Mouse (Mus musculus): Measurements from ENCODE around the gene Serpina1a. TPM values are rescaled to one million over a fixed set of nuclear protein-coding genes. Genes with fewer than 3 reads are reported as not detected.

Gene Serpina1a
- 0.41 TPM in 1 of 2 replicates, not detected in the other for polyA plus RNA-seq (2015; fragmentation: Nextera tagmentation; extraction: Ambion mirVana)

GRCm38 (mm10) chr12:103863101-103863974, at the start of gene Serpina1a:
TSS of gene Serpina1a (minus strand) at chr12:103863562.

GRCm38 (mm10) chr12:103904837-103905340, 41.5 kb upstream of the Serpina1a start, which contains the start of gene Serpina1c:
TSS of gene Serpina1c (minus strand) at chr12:103904887.

GRCm38 (mm10) chr12:103830273-103830672, 33.1 kb downstream of the Serpina1a start, which contains the start of gene Serpina1b:
TSS of gene Serpina1b (minus strand) at chr12:103830373.

Other genes starting within 250 kb of the Serpina1a start
- 0.08 and 0.09 TPM in 2 replicates for gene Serpina10, start 232.1 kb downstream of the Serpina1a start, polyA plus RNA-seq (2015; fragmentation: Nextera tagmentation; extraction: Ambion mirVana)
- gene Serpina6, start 206.3 kb downstream of the Serpina1a start, polyA plus RNA-seq (2015; fragmentation: Nextera tagmentation; extraction: Ambion mirVana), result not detected in 2 replicates
- gene Serpina16, start 187.4 kb downstream of the Serpina1a start, polyA plus RNA-seq (2015; fragmentation: Nextera tagmentation; extraction: Ambion mirVana), result not detected in 2 replicates
- gene Serpina1f, start 168.0 kb downstream of the Serpina1a start, polyA plus RNA-seq (2015; fragmentation: Nextera tagmentation; extraction: Ambion mirVana), result not detected in 2 replicates
- gene Serpina1d, start 90.0 kb downstream of the Serpina1a start, polyA plus RNA-seq (2015; fragmentation: Nextera tagmentation; extraction: Ambion mirVana), result 0.12 and 0.41 TPM in 2 replicates
- 0.20 TPM in 1 of 2 replicates, not detected in the other for gene Serpina1b, start 33.2 kb downstream of the Serpina1a start, polyA plus RNA-seq (2015; fragmentation: Nextera tagmentation; extraction: Ambion mirVana)
- not detected in 2 replicates for gene Serpina1c, start 41.3 kb upstream of the Serpina1a start, polyA plus RNA-seq (2015; fragmentation: Nextera tagmentation; extraction: Ambion mirVana)
- 0.45 TPM in 2 replicates for gene Serpina1e, start 95.4 kb upstream of the Serpina1a start, polyA plus RNA-seq (2015; fragmentation: Nextera tagmentation; extraction: Ambion mirVana)
- not detected in 2 replicates for gene Serpina11, start 126.4 kb upstream of the Serpina1a start, polyA plus RNA-seq (2015; fragmentation: Nextera tagmentation; extraction: Ambion mirVana)
- gene Serpina9, start 150.2 kb upstream of the Serpina1a start, polyA plus RNA-seq (2015; fragmentation: Nextera tagmentation; extraction: Ambion mirVana), result 0.13 and 0.17 TPM in 2 replicates
- not detected in 2 replicates for gene Serpina12, start 180.9 kb upstream of the Serpina1a start, polyA plus RNA-seq (2015; fragmentation: Nextera tagmentation; extraction: Ambion mirVana)
- not detected in 2 replicates for gene Serpina5, start 237.6 kb upstream of the Serpina1a start, polyA plus RNA-seq (2015; fragmentation: Nextera tagmentation; extraction: Ambion mirVana)
- gene Serpina3a, start 249.2 kb upstream of the Serpina1a start, polyA plus RNA-seq (2015; fragmentation: Nextera tagmentation; extraction: Ambion mirVana), result not detected in 2 replicates

Measured in neural tube, postnatal 0 days (tissue).